In genomic region chrX:38201816-38202215, GRCm38 (mm10) we compare ENCODE assay signal across 10 mouse cellular contexts. TPM values are rescaled to one million over a fixed set of nuclear protein-coding genes. Genes with fewer than 3 reads are reported as not detected.
DNase-seq lines count a peak whose midpoint lies in the region; ATAC-seq and TF ChIP-seq lines count a peak whose summit lies in the region.
"Had no signal": no experiment of that assay in that cellular context is flagged by ENCODE, and none has a peak within 500 bp of the region (broad histone marks: within the 10 kb centered on the region; RNA-seq: fewer than 3 reads in every experiment).

No protein-coding gene starts in this region.

- ATAC-seq in frontal cortex, adult (ENCODE audit: low TSS enrichment): peak; percentile 93
- ATAC-seq: liver, postnatal 0 days had no signal

- no peak for TF ChIP-seq CTCF in lung, adult 2 months (IDR thresholded peaks at IDR 0.05; ENCODE audit: insufficient read depth, low read length)

- no peaks in the 10 kb centered on the region for H3K4me1 ChIP-seq in lung, adult 2 months (ENCODE audit: control insufficient read depth, insufficient read depth, low read length)

- WGBS in lung, adult 2 months: 64% methylated on average over 2 of the region's 2 CpGs

- no peak overlapping the region for H3K4me3 ChIP-seq in lung, adult 2 months (replicated peaks; ENCODE audit: extremely low read depth, low read depth, low read length)

- no peak for TF ChIP-seq POLR2A in lung, adult 2 months (IDR thresholded peaks at IDR 0.05; ENCODE audit: borderline replicate concordance, extremely low read depth, low read depth, low read length)

- no peak for DNase-seq in frontal cortex, postnatal 10 days (ENCODE audit: low spot score in 2 of 2)
- peak; percentile 5 for DNase-seq in lung, postnatal 10 days
- no peak for DNase-seq in lung, adult 2 months
- DNase-seq in brain, adult 2 months (ENCODE audit: low read depth, low spot score): peak; percentile 58
- peak; percentile 24 to 43 for DNase-seq in right cerebral cortex, adult 2 months (ENCODE audit: low spot score in 2 of 2)
- no peak for DNase-seq in thymus, adult 18-20 months
- no peak for DNase-seq in embryo, embryonic 10.5 days (ENCODE audit: low spot score)
- DNase-seq: cerebellum, adult 2 months; liver, postnatal 0 days had no signal

RNA-seq across cellular contexts. Expression of gene Zbtb33, which starts 12.2 kb away (rescaled TPM):
- 2.2 and 3.8 TPM in 2 replicates for polyA plus RNA-seq in lung, adult 2 months (2012; rRNA removed)

RNA-seq across cellular contexts. Expression of gene Tmem255a, which starts 50.4 kb away (rescaled TPM):
- 0.68 and 1.1 TPM in 2 replicates for polyA plus RNA-seq in lung, adult 2 months (2012; rRNA removed)

Comparison
In these comparisons a context has a peak if more than half of its experiments do, and no peak if none do; other contexts are left out.
1. DNase-seq: peak in lung, postnatal 10 days (single experiment), brain, adult 2 months (single experiment) and right cerebral cortex, adult 2 months (2 of 2); none in frontal cortex, postnatal 10 days (0 of 2), lung, adult 2 months (single experiment), thymus, adult 18-20 months (0 of 2) and embryo, embryonic 10.5 days (single experiment).